Mouse (Mus musculus) small intestine, adult 2 months (tissue): ENCODE measurements around the gene Dnajc19.

Experiments used
- CTCF ChIP-seq: fragments of 200-500 bp; IDR thresholded peaks from 2 replicates; pipeline ENCODE4 v1.5.1; 2012; ENCODE audit warnings: low read depth, mild to moderate bottlenecking, control low read depth, inconsistent platforms, low read length, moderate library complexity, mixed read lengths; ENCODE audit not compliant: insufficient replicate concordance, insufficient read length; ENCODE audit errors: extremely low read depth
- POLR2A ChIP-seq: fragments of 200-500 bp; IDR thresholded peaks from 2 replicates; pipeline ENCODE4 v1.6.1; 2012; ENCODE audit warnings: low read depth, mild to moderate bottlenecking, control low read depth, inconsistent platforms, low read length, moderate library complexity

GRCm38 (mm10) chr3:34072726-34073125 is 8.4 kb downstream of the Dnajc19 start:
- TF ChIP-seq POLR2A (no peak), CTCF (no peak)
